Mouse (Mus musculus): ENCODE data around the gene Sbds. TPM values are rescaled to one million over a fixed set of nuclear protein-coding genes. Genes with fewer than 3 reads are reported as not detected.

The Sbds gene
- polyA plus RNA-seq, 1 experiment from 2014 or later: 62.0 TPM

Other genes with a start within 250 kb of the Sbds start
- 31.3 and 40.2 TPM in 2 replicates for gene Asl, start 226.3 kb downstream of the Sbds start, polyA plus RNA-seq (2015; fragmentation: Nextera tagmentation; extraction: Ambion mirVana)
- gene Crcp, start 226.2 kb downstream of the Sbds start, polyA plus RNA-seq (2015; fragmentation: Nextera tagmentation; extraction: Ambion mirVana): 78.7 and 82.4 TPM in 2 replicates
- 52.5 and 52.8 TPM in 2 replicates for gene Tpst1, start 182.2 kb downstream of the Sbds start, polyA plus RNA-seq (2015; fragmentation: Nextera tagmentation; extraction: Ambion mirVana)
- 13.2 and 13.7 TPM in 2 replicates for gene Kctd7, start 110.7 kb downstream of the Sbds start, polyA plus RNA-seq (2015; fragmentation: Nextera tagmentation; extraction: Ambion mirVana)
- gene Rabgef1, start 83.7 kb downstream of the Sbds start, polyA plus RNA-seq (2015; fragmentation: Nextera tagmentation; extraction: Ambion mirVana): 40.6 and 40.8 TPM in 2 replicates
- gene Tmem248, start 38.4 kb downstream of the Sbds start, polyA plus RNA-seq (2015; fragmentation: Nextera tagmentation; extraction: Ambion mirVana): 23.0 and 25.5 TPM in 2 replicates
- 24.6 and 25.8 TPM in 2 replicates for gene Tyw1, start 89 bp upstream of the Sbds start, polyA plus RNA-seq (2015; fragmentation: Nextera tagmentation; extraction: Ambion mirVana)
- 10.0 and 10.1 TPM in 2 replicates for gene Caln1, start 113.9 kb upstream of the Sbds start, polyA plus RNA-seq (2015; fragmentation: Nextera tagmentation; extraction: Ambion mirVana)
- gene A330070K13Rik, start 129.1 kb upstream of the Sbds start, polyA plus RNA-seq (2015; fragmentation: Nextera tagmentation; extraction: Ambion mirVana): not detected in 2 replicates

All from hindbrain, embryonic 13.5 days (tissue).